16 mouse cellular contexts compared by ENCODE assay signal in genomic region chr6:45536999-45537398, GRCm38 (mm10).
"Had no signal": no experiment of that assay in that cellular context is flagged by ENCODE, and none has a peak within 500 bp of the region (broad histone marks: within the 10 kb centered on the region; RNA-seq: fewer than 3 reads in every experiment).

No protein-coding gene starts in this region.

- H3K9ac ChIP-seq: kidney, embryonic 15.5 days; liver, embryonic 13.5 days; midbrain, embryonic 12.5 days; stomach, embryonic 15.5 days had no signal

- H3K36me3 ChIP-seq: kidney, embryonic 15.5 days; liver, embryonic 13.5 days; midbrain, embryonic 12.5 days; stomach, embryonic 15.5 days had no signal

- H3K27me3 ChIP-seq: kidney, embryonic 15.5 days; liver, embryonic 13.5 days; midbrain, embryonic 12.5 days; stomach, embryonic 15.5 days had no signal

- H3K4me1 ChIP-seq: kidney, embryonic 15.5 days; liver, embryonic 13.5 days; midbrain, embryonic 12.5 days; stomach, embryonic 15.5 days had no signal

- H3K9me3 ChIP-seq: kidney, embryonic 15.5 days; liver, embryonic 13.5 days; midbrain, embryonic 12.5 days; stomach, embryonic 15.5 days had no signal

- DNase-seq: kidney, adult 11 months; kidney, adult 8-10 months; kidney, postnatal 10 days; kidney, postnatal 36 days; layer of hippocampus, postnatal 36 days; liver, embryonic 13.5 days; lung, adult 2 months; lung, postnatal 14 days; lung, postnatal 4 days; right cerebral cortex, postnatal 25 days; spleen, adult 18-20 months; thymus, postnatal 25 days had no signal

- H3K4me2 ChIP-seq: kidney, embryonic 15.5 days; liver, embryonic 13.5 days; midbrain, embryonic 12.5 days; stomach, embryonic 15.5 days had no signal

- H3K27ac ChIP-seq: kidney, embryonic 15.5 days; left cerebral cortex, adult 2 months; liver, embryonic 13.5 days; midbrain, embryonic 12.5 days; stomach, embryonic 15.5 days had no signal

- H3K4me3 ChIP-seq: kidney, embryonic 15.5 days; left cerebral cortex, adult 2 months; liver, embryonic 13.5 days; midbrain, embryonic 12.5 days; stomach, embryonic 15.5 days had no signal
